Mouse (Mus musculus): ENCODE measurements around the gene Csad.

Gene Csad

GRCm38 (mm10) chr15:102202971-102203834 is 1.3 kb downstream of the Csad start, which contains the start of gene Zfp740:
Gene Zfp740, plus strand, starts transcription at chr15:102203249.
- WGBS = under 1% methylated on average over 61 of the region's 68 CpGs

GRCm38 (mm10) chr15:102198841-102199240 is 5.7 kb downstream of the Csad start:
- 78% methylated on average over 4 of the region's 4 CpGs for WGBS

GRCm38 (mm10) chr15:102195373-102195772 is 9.2 kb downstream of the Csad start:
- 73% methylated on average over 4 of the region's 4 CpGs for WGBS

- 64% methylated on average over 4 of the region's 4 CpGs for WGBS
Observed at GRCm38 (mm10) chr15:102194439-102194838, 10.1 kb downstream of the Csad start.

- WGBS = 88% methylated on average over 4 of the region's 4 CpGs
Observed at GRCm38 (mm10) chr15:102193652-102194051, 10.9 kb downstream of the Csad start.

- 77% methylated on average over 5 of the region's 5 CpGs for WGBS
Observed at GRCm38 (mm10) chr15:102192820-102193386, 11.6 kb downstream of the Csad start.

GRCm38 (mm10) chr15:102192271-102192812 is 12.2 kb downstream of the Csad start:
- WGBS = 82% methylated on average over 7 of the region's 7 CpGs

GRCm38 (mm10) chr15:102191699-102192098 is 12.8 kb downstream of the Csad start:
- 84% methylated on average over 7 of the region's 7 CpGs for WGBS

- 68% methylated on average over 6 of the region's 6 CpGs for WGBS
Observed at GRCm38 (mm10) chr15:102188883-102189282, 15.6 kb downstream of the Csad start.

- WGBS = 94% methylated on average over 10 of the region's 10 CpGs
Observed at GRCm38 (mm10) chr15:102188096-102188495, 16.4 kb downstream of the Csad start.

GRCm38 (mm10) chr15:102186239-102186638 is 18.3 kb downstream of the Csad start:
- WGBS = 92% methylated on average over 11 of the region's 11 CpGs

GRCm38 (mm10) chr15:102183076-102183475 is 21.4 kb downstream of the Csad start:
- 93% methylated on average over 3 of the region's 3 CpGs for WGBS

- WGBS = 95% methylated on average over 14 of the region's 14 CpGs
Observed at GRCm38 (mm10) chr15:102179924-102180323, 24.6 kb downstream of the Csad start.

- WGBS = 91% methylated on average over 9 of the region's 9 CpGs
Observed at GRCm38 (mm10) chr15:102179106-102179505, 25.4 kb downstream of the Csad start.

- 27% methylated on average over 6 of the region's 6 CpGs for WGBS
Observed at GRCm38 (mm10) chr15:102178279-102178678, 26.2 kb downstream of the Csad start.

- WGBS = 88% methylated on average over 8 of the region's 8 CpGs
Observed at GRCm38 (mm10) chr15:102177417-102177816, 27.1 kb downstream of the Csad start.

GRCm38 (mm10) chr15:102176571-102177316 is 27.8 kb downstream of the Csad start:
- WGBS = 88% methylated on average over 7 of the region's 7 CpGs

- 95% methylated on average over 16 of the region's 16 CpGs for WGBS
Observed at GRCm38 (mm10) chr15:102175736-102176319, 28.7 kb downstream of the Csad start.

GRCm38 (mm10) chr15:102173581-102173980 is 30.9 kb downstream of the Csad start:
- 87% methylated on average over 3 of the region's 3 CpGs for WGBS

GRCm38 (mm10) chr15:102169064-102169463 is 35.5 kb downstream of the Csad start:
- WGBS = 66% methylated on average over 2 of the region's 2 CpGs

GRCm38 (mm10) chr15:102167620-102168021 is 36.9 kb downstream of the Csad start:
- WGBS = 72% methylated on average over 6 of the region's 6 CpGs

All from cerebral cortex, adult 2 months (tissue).